Mouse (Mus musculus) hematopoietic stem cell, adult 5-6 weeks (primary cell): ENCODE results near the gene Brd3os. TPM values are rescaled to one million over a fixed set of nuclear protein-coding genes. Genes with fewer than 3 reads are reported as not detected.

Experiments
- ATAC-seq, 2 experiments: fragments of 125-278 bp in 1 of 2; replicated peaks in 1 of 2; 2 replicates each; pipeline ENCODE4 v1.8.0; 2016 to 2017; ENCODE audit warnings: inconsistent platforms in 2 of 2, mild to moderate bottlenecking in 2 of 2, moderate number of reproducible peaks in 2 of 2, low read depth in 1 of 2, moderate TSS enrichment in 1 of 2; ENCODE audit not compliant: low FRiP score in 2 of 2, poor library complexity in 2 of 2, severe bottlenecking in 2 of 2, insufficient read depth in 1 of 2, low TSS enrichment in 1 of 2
- total RNA-seq: library from RNA; stranded (forward); fragments of 172-1452, 232-1000 nt; gene quantifications from 2 replicates; pipeline ENCODE4 v1.2.3, GENCODE M21; 2017

The Brd3os gene
- total RNA-seq, 1 experiment from 2014 or later, result 2.9 TPM

- ATAC-seq, result no peak
Observed at GRCm38 (mm10) chr2:27476303-27477192, 34.4 kb downstream of the Brd3os start.

- no peak for ATAC-seq
Observed at GRCm38 (mm10) chr2:27479821-27480220, 37.7 kb downstream of the Brd3os start.

- no peak for ATAC-seq
Observed at GRCm38 (mm10) chr2:27480367-27480766, 38.2 kb downstream of the Brd3os start.

GRCm38 (mm10) chr2:27482265-27482861 lies 40.2 kb downstream of the Brd3os start:
- ATAC-seq, result peak; percentile 13 to 31; a peak in 3 of 4 replicates

GRCm38 (mm10) chr2:27486725-27487124 lies 44.6 kb downstream of the Brd3os start:
- ATAC-seq, result no peak

GRCm38 (mm10) chr2:27487336-27488049 lies 45.4 kb downstream of the Brd3os start:
- peak; percentile 43 to 77; a peak in 2 of 4 replicates for ATAC-seq

- no peak for ATAC-seq
Observed at GRCm38 (mm10) chr2:27488362-27488761, 46.2 kb downstream of the Brd3os start.

GRCm38 (mm10) chr2:27490939-27491338 lies 48.8 kb downstream of the Brd3os start:
- no peak for ATAC-seq

Other genes with a start within 250 kb of the Brd3os start
- gene Sardh, start 194.0 kb upstream of the Brd3os start, total RNA-seq, result not detected in 2 replicates
- 11.5 and 11.6 TPM in 2 replicates for gene Vav2, start 15.3 kb upstream of the Brd3os start, total RNA-seq
- 27.6 and 37.7 TPM in 2 replicates for gene Brd3, start 65.3 kb downstream of the Brd3os start, total RNA-seq
- 75.7 and 78.0 TPM in 2 replicates for gene Wdr5, start 72.8 kb downstream of the Brd3os start, total RNA-seq
- 7.6 and 8.4 TPM in 2 replicates for gene Rxra, start 234.1 kb downstream of the Brd3os start, total RNA-seq